Mouse (Mus musculus) fibroblast of lung, adult 2 months (primary cell): ENCODE measurements around the gene Rdh9.

Experiments
- DNase-seq: peaks from one replicate; pipeline ENCODE4 v3.0.0-alpha.2; 2011; ENCODE audit warnings: low read depth

Rdh9 gene

DNA sequence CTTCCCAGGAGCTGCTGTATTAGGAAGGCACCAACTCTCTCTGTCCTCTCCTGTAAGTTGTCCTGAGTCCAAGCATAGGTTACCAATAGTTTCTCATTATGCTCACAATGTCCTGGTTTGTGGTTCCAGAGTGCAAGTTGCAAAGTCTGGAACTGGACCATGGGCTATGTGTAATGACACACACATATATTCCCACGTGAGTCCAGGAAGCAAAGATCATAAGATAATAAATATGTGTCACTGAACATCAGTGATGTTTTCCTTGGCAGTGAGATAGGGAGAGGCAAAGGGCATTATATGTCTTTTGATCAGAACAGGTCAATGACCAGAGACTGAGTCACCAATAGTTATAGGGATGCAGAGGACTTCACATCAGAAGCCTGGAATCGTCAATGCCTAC, at the start of gene Rdh9:
Gene Rdh9, plus strand, starts transcription at position 376 of the 400 bp plus-strand sequence.
- no peak for DNase-seq

DNA sequence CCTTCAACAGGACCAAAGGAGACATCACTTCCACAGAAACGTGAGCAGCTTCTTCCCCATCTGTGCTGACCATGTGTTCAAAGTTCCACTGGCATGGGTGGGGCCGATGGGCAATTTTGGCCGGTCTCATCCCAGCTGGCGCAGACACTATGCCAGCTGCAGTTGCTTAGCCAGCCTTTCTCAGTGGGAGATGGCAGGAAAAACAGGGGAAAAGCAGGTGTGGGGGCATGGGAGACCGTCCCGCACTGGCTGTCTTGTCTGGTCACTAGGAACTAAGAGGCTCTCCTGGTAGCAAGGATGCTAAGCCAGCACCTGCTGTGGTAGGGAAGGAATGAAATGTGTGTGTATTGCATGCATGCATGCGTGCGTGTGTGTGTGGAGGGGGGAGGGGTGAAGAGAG, 47.7 kb upstream of the Rdh9 start:
- DNase-seq: no peak

DNA sequence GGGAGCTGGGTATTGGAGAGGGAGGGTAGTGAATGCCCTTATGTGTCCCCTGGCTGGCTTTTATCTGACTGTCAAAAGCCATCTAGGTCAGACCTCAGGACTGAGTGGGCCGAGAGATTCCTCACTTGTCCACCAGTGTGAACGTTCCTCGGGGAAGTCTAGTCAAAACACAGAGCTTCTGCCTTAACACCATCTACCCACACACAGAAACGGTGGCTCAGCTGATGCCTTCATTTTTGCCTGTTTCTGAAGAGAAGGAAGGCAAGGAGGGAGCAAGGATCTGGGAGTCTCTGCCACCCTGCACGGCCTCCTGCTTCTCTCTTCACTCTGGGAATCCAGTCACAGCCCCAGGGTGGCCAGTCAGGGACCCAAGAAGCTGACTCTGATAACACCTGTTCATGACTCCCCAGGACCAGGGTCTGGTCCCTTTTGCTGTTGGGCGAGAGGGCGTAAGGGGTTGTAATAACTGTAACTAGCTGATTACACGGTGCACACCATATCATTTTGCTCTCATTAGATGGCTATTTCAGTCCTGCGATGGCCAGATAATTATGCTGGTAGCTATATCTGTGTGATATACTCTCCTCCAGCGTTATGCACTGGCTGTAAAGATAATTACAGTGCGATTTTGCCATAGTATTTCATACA, 45.8 kb upstream of the Rdh9 start:
- no peak for DNase-seq

DNA sequence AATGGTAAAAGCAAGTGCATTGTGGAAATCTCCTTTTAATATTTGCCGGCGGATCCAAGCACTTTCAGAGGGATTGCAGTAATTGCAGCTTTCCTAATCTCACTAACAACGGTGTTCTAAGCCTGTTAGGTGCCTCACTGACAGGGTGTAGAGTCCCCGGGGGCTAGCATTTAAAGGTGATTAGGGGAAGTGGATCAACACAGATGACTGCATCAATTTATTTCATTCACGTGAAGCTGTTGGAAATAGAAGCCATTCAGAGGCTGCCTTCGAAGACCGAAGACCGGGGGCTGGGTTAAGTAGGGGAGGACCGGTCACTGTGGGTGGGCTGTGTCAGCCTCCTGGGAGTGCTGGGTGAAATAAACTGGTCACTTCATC, 45.3 kb upstream of the Rdh9 start:
- no peak for DNase-seq

DNA sequence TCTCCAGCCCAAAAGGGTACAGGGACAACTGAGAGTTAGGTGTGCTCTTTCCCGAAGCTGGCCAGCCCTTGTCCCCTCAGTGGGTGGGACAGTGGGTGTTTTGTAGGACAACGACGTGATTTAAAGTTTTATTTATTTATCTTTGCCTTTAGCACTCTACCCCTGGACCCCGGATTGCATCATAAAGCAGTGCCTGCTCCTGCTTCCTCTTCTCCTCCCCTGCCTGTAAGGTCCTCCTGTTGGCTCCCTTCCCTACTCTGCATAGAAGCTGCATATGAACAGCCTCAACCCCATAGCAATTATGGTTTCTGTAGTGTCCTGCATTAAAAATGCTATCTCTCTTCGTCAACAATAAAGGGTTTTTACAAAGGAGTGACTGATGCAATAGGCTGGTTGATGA, 44.8 kb upstream of the Rdh9 start:
- no peak for DNase-seq

DNA sequence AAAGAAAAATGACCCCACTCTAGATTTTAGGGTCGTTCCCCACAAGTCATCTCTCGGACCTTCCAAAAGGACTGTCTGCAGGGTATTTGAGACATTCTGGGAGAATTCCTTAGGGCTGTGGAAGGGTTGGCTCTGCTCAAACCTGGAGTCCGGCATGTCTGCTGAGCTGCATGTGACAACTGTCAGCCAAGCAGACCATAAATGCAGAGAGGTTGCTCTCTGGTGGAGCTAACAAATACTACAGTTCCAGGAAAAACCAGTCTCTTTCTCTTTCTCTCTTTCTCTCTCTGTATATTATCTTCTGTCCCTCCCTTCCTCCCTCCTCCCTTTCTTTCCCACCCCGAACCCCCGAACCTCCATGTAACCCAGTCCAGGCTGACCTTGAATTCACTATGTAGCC, 41.8 kb upstream of the Rdh9 start:
- no peak for DNase-seq

DNA sequence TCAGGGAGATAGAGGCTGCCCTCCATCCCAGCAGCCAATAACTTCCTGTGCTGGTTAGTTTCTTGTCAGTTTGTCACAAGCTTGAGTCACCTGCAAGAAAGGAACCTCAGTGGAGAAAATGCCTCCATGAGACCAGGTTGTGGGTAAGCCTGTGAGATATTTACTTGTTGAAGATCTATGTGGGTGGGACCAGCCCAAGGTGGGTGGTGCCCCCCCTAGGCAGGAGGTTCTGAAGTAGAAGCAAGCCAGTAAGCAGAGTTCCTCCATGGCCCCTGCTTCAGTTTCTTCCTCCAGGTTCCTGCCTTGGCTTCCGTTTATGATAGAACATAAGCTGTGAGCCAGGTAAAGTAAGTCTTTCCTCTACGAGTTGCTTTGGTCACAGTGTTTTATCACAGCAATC, 39.9 kb upstream of the Rdh9 start:
- DNase-seq: no peak

DNA sequence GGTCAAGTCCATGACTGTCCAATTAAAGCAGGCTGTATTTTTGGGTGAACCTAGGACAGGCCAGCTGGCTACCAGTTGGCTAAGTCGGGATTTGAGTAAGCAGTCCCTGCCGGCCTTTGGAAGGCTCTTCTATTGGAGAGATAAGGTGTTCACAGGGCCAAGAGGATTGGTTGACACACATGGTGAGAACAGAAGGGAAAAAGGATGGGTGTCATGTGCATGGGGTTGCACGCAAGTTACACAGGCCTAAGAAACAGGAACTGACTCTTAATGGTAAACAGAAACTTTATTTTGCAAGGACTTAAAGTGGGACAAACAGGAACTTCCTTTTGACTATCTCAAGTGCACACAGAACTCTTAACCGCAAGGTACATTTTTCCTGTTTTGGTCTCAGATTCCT, 39.3 kb upstream of the Rdh9 start:
- no peak for DNase-seq

DNA sequence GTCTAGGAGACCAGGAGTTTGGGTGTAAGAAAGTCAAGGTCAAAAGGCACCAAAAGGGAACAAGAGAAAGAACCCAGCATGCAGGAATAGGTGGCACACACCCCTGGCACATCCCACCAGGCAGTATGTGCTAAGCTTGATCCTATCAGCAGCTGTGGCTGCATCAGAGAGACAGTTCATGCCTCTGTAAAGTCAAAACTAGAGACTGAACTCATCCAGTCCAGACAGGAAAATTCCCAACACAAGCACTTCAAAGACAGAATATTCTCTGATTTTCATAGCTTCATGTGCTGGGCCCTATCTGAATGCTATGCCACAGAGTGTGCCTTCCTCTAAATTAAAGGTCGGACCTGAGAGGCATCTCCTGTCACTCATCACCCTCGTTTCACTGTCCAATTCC, 38.6 kb upstream of the Rdh9 start:
- DNase-seq: no peak

DNA sequence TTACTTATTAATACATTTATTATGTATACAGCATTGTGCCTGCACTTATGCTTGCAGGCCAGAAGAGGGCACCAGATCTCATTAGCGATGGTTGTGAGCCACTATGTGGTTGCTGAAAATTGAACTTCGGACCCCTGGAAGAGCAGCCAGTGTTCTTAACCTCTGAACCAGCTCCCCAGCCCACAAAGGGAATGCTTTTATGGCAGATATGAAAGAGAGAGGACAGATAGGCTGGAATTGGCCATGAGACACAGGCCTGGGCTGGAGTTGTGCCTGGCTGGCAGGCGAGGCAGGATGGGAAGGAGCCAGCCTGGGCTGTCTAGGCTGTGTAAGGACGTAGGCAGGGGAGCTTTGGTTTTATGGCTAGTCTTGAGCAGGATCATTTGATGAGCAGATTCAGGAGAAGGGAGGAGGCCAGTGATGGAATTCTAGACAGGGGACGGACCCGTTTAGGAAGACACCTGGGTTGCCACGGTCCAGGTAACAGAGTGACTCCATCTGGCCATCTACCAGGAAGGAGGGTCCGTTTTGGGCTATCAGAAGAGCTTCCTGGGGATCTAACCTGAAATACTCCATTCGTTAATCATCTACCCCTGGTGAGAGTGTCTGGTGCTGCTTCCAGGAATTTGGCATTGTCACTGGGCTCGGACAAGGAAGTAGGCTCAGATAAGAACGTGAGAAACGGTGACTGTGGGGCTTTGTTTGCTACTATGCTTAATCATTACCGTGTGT, 37.9 kb upstream of the Rdh9 start:
- no peak for DNase-seq

DNA sequence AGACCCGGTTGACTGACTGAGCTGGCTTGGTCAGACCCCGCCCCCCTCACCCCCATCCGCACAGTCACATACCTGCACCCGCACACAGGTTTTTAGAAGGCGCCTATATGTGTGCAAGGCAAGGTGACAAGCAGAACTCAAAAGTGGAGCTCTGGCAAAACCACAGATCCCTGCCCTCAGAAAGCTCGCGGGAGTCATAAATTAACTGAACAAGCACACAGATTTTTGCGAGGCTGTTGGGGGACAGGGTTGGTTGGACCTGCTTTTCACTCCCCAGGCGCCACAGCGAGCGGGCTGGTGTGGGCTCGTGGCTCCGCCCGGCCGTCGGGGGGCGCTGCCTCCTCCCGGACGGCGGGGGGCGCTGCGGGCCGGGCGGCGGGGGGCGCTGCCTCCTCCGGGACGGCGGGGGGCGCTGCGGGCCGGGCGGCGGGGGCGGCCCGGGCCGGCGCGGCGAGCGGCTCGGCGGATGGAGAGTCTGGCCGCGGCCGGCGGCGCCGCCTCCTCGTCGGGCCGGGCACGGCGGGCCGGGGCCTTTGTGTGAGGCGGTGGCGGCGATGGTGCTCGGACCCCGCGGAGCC, 37.0 kb upstream of the Rdh9 start, which contains the start of gene Zbtb39:
Gene Zbtb39, plus strand, starts transcription at position 456 of the 578 bp plus-strand sequence.
- no peak for DNase-seq

DNA sequence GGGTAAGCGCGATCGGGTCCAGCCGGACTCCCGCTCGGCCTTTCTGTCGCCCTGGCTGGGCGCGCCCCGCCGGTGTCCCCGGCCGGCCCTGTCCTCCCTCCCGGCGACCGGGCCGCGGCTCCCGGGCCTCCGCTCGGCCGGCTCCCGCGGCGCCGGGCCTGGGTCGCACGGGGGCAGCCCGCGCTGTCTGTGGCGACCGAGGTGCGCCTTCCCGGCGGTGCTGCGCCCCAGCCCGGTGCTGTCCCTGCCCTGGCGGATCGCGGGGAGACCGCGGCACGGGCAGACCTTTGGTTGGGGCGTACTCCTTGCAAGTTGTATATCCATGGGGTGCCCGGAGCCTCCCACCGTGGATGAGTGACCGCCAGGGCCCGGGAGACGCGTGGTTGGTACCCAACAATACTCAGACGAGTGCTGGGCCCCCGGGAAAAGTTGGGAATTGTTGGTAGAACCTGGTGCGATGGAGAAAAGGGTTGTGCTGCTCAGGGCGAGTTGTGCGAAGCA, 36.5 kb upstream of the Rdh9 start:
- no peak for DNase-seq

DNA sequence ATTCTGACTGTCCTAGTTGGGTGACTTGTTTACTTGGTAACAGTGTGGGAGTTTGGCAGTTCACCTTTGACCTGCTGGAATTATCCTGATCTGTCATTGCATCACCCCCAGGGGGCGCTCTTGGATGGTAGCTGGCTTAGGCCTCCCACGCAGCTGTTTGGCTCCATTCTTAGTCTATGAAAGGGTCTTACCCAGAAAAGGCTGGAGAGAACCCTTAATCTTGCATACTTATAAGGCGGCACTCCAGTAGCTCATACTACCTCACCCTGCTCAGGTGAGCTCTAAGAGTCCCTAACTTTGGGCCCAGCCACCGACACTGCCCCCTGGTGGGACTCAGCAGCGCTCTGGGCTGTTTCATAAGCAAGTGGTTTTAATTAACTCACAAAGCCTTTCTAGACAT, 31.5 kb upstream of the Rdh9 start:
- DNase-seq: no peak

DNA sequence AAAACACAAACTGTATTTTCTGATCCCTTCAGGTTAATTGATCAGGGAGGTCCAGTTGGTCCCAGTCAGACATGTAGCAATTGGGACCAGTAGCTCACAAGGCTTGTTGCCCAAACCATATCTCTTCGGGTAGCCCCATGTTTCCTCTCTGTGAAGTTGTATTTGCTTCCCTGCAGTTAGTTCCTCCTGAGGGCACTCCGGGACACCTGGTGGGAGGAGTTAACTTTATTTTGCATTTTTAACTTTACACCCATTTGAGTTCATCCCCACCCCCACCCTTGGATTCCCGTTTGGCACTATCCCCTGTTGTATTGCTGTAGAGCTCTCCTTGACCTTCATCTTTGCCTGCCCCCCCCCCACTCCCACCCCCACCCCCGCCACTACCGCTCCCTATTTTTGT, 30.3 kb upstream of the Rdh9 start:
- no peak for DNase-seq

DNA sequence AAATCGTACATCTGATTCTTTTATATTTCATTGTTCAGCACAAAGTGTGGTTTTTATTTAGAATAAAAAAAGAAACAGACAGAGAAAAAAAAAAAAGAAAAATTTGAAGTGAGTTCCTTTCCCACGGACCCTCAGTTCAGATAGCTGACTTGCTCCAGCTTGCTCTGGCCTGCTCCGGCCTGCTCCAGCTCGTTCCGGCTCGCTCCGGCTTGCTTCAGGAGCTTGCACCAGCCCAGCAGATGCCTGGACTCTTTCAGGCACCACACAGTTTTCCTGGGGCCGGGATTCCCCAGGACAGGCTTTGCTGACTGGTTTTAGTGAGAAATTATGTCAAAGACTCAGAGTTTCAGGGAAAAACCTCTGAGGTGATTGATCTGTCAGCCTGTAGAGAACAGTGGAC, 28.9 kb upstream of the Rdh9 start:
- DNase-seq: no peak

DNA sequence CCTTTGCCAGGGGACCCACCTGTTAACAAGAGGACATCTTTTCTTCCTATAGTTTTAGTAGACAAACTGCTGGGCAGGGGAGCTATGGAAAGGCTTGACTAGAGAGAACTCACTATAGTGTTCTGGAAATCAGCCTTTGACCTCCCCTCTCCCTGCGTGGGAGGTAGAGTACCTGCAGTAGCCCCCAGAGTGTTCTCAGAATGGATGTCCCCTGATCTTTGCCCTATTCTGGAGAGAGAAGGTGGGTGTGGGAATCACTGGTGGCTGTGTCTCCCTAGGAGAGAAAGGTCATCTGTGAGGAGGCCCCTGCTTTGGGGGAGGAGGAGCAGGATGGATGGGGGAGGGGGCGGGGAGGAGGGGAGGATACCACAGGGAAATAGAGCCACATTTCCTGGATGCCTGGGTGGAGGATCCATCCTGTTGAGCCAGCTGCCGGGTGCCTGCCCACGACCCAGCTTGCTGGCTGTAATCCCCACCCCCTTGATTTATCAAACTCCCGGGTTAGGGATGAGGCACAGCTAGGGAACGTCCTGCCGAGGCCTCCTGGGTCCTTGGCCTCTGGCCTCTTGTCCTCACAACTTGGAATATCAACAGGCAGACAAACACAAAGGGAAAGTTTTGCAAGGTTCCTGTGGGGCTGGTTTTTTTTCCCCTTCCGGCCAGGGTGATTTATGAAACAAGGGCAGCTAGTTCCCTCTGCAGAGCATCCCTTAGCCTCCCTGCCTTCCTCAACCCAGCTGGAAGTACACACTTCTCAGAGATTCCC, 27.2 kb upstream of the Rdh9 start:
- no peak for DNase-seq

DNA sequence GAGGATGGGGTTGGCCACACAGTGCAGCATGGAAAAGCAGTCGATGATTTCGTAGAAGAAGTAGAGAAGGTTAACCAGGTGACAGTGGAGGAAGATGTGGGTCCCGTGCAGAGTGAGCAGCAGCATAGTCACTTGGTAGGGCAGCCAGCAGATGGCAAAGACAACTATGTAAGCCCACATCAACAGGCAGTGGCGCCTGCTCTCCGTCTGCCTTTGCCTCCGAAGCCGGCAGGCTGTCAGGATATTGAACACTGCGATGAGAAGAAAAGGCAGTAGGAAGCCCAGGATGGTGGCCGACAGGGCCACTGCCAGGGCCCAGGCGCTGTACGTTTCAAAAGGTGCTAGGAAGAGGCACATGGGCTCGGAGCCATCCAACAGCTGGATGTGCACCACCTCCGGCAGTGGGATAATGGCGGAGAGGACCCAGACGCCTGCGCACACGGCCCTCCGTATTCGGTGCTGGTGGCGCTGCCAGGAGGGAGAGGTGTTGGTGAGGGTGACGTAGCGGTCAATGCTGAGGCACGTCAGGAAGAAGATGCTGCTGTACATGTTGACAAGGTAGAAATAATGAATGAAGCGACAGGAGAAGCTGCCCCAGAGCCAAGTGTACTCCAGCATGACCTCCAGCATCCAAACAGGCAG, 25.9 kb upstream of the Rdh9 start:
- no peak for DNase-seq

DNA sequence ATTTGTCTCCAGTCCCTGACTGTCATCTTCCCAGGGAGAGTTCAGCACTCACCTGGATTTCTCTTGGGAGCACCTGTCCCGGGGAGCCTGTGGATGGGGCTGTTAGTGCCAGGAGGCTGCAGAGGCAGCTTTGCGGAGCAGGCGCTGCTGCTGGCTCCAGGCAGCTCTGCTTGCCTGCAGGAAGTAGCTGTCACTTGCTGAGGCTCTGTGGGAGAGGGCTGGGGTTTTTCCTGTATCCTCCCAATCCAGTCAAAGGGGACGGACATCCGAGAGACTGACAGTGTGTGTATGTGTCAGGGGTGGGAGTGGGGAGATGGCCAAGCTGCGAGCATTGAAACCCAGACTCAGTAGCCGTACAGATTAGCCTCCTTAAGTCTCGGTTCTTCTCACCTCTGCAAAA, 24.6 kb upstream of the Rdh9 start, which contains the start of gene Gpr182:
Gene Gpr182, minus strand, starts transcription at position 185 of the 400 bp plus-strand sequence.
- DNase-seq: no peak

DNA sequence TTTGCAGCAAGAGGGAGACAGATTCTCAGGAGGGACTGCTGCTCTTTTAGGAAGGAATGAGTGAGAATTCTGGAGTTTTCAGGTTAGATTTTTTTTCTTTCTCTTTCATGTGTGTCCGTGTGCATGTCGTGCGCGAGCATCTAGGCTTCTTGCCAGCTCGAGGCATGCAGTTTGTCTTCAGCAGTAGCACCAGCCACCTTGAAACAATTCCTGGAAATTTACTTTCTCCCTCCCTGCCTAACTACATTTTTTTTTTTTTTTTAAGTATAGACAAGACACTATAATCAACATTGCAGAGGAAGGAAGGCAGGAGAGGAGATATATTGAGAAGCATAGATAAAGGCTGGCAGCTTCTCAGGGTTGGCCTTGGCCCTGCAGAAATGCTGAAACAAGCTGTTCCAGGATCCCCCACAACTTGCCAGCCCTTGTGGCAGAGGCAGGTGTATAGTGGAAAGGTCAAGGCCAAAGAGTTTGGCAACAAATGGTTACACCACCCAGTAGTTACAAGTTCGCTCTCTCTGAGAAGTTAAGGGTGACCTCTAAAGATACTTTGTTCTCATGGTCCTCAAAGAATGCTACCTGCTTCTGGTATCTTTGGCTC, 21.5 kb upstream of the Rdh9 start:
- no peak for DNase-seq

DNA sequence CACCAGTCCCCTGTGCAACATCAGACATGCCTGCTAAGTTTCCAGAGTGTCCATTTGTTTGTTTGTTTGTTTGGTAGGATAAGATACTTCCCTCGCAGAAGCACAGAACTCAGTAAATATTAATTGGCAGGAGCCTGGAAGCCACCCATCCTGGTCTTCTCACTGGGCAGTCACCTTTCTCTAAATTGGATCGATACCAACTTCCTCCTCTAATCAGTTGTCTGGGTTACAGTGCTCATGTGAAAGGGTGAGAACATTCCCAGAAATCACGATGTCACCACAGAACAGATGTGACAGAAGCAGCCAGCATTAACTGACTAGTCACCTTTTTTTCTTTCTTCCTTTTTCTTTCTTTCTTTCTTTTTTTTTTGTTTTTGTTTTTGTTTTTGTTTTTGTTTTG, 20.9 kb upstream of the Rdh9 start:
- DNase-seq: no peak

DNA sequence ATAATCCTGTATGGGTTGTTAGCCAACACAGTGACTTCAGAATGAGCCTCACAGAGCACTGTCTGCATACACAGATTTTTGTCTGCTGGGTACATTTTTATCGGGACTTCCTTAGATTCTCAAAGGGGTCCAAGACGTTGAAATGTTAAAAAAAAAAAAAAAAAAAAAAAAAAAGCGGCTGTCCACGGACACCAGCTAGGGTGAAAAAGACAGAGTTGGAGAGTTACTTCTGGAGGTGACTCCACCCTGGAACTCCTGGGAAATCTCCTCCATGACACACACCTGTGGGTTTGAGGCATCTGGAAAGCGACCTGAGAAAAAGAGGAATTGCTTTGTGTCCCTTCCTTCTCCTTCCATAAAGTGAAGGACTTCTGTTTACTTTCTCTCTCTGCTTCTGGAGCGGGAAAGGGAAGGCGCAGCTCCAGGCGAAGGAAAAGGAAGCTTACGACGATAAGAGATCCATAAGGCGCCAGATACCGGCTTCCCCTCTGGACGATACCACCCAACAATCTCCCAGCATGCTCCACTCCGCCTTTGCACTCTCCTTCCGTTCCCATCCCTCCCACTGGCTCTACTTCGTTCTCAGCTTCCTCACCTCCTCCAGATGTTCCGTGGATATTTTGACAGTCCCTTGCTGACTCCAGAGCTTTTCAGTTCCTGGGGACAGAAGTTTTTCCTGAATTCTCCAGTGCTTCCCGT, 20.3 kb upstream of the Rdh9 start:
- no peak for DNase-seq
